Mouse (Mus musculus) left cerebral cortex, postnatal 14 days (tissue): ENCODE results near the gene Dhrs3. TPM values are rescaled to one million over a fixed set of nuclear protein-coding genes. Genes with fewer than 3 reads are reported as not detected.

Experiments used
- DNase-seq, 2 experiments: peaks; one replicate each; pipeline ENCODE4 v3.0.0; 2021 to 2022; ENCODE audit warnings: low spot score in 2 of 2, mixed read lengths in 1 of 2
- intact Hi-C: fragments of 180-260 bp; cut with DNase I; formaldehyde crosslinking; loops from one replicate; pipeline ENCODE4 v1.15.1; 2025
- total RNA-seq, 2 experiments: library from RNA; stranded (reverse); gene quantifications; 2 replicates each; pipeline ENCODE4 v1.2.3; 2021

Gene Dhrs3
- total RNA-seq, 2 experiments from 2014 or later, result 22.2 TPM

GRCm38 (mm10) chr4:144893561-144894486, 1.2 kb downstream of the Dhrs3 start:
- intact Hi-C loops, result loop anchor here (10.0 kb wide), 1 partner anchor 211 kb away; no protein-coding TSS in a partner anchor
- no peak for DNase-seq

- DNase-seq, result no peak
Observed at GRCm38 (mm10) chr4:144894487-144895210, 2.0 kb downstream of the Dhrs3 start.

DNA sequence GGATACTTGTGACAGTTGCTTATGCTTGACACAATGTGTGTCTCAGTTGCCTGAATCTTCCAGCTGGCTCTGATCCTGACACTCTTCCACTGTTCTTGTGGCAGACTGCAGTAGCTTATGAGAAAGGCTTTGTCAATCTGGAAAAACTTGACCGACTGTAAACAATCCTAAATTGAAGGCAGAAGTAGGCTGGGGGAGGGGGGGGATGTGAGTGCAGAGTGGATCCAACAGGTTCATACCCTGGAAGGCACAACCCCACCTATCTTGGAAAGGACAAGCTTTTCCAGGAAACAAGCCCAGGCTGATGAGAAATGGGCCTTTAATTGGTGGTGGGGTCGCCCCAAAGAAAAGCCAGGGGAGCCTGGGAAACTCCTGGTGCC, 2.6 kb downstream of the Dhrs3 start:
- intact Hi-C loops, result loop anchor here (10.0 kb wide), 1 partner anchor 210 kb away; no protein-coding TSS in a partner anchor
- no peak for DNase-seq

More at GRCm38 (mm10) chr4:144894487-144895210, 2.0 kb downstream of the Dhrs3 start:
- intact Hi-C loops, result loop anchor here (10.0 kb wide), 1 partner anchor 210 kb away; no protein-coding TSS in a partner anchor

DNA sequence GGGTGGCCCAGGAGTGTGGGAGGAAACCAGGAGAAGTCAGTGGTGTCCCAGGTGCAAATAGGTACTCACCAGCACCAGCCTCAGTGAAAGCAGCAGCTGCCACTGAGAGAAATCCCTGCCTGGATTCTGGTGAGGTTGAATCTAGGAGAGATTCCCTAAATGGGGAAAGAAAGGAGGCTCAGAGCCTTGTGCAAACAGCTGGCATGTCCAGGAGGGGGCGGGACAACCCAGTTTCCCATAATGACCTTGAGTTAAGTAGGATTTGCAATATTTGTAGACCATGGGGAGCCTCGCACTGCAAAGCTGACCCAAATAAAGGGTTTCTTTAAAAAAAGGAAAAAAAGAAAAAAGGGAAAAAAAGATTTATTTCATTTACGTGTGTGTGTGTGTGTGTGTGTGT, 3.7 kb downstream of the Dhrs3 start:
- intact Hi-C loops, result loop anchor here (10.0 kb wide), 1 partner anchor 208 kb away; no protein-coding TSS in a partner anchor
- DNase-seq, result peak in 1 of 2 experiments; percentile 39

GRCm38 (mm10) chr4:144898036-144898649, 5.5 kb downstream of the Dhrs3 start:
- DNase-seq, result no peak
- intact Hi-C loops, result loop anchor here (10.0 kb wide), 1 partner anchor 207 kb away; no protein-coding TSS in a partner anchor

- intact Hi-C loops, result loop anchor here (10.0 kb wide), 1 partner anchor 206 kb away; no protein-coding TSS in a partner anchor
- no peak for DNase-seq
Observed at GRCm38 (mm10) chr4:144898737-144899136, 6.1 kb downstream of the Dhrs3 start.

- no peak for DNase-seq
- intact Hi-C loops, result no loop called here
Observed at GRCm38 (mm10) chr4:144901561-144902111, 9.0 kb downstream of the Dhrs3 start.

DNA sequence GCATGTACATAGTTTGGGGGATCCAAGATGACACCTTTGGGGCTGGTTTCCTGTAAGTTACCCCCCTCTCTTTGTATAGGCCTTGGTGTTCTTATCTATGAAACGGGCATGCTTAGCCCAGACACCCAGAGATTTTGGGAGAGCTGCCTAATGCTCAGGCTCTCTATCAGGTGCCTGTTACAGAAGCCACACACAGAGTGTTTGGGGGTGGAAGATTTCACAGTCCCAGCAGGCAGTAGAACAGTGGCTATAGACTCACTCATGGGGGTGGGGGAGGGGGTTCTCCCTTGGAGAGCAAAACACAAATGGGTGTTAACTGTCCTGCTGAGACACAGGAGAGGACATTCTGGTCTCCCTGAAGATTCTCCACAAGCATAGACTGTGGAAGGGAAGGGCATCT, 10.5 kb downstream of the Dhrs3 start:
- DNase-seq, result no peak
- intact Hi-C loops, result no loop called here

- intact Hi-C loops, result no loop called here
- no peak for DNase-seq
Observed at GRCm38 (mm10) chr4:144903932-144904331, 11.3 kb downstream of the Dhrs3 start.

GRCm38 (mm10) chr4:144905128-144905527, 12.5 kb downstream of the Dhrs3 start:
- no peak for DNase-seq
- intact Hi-C loops, result no loop called here

DNA sequence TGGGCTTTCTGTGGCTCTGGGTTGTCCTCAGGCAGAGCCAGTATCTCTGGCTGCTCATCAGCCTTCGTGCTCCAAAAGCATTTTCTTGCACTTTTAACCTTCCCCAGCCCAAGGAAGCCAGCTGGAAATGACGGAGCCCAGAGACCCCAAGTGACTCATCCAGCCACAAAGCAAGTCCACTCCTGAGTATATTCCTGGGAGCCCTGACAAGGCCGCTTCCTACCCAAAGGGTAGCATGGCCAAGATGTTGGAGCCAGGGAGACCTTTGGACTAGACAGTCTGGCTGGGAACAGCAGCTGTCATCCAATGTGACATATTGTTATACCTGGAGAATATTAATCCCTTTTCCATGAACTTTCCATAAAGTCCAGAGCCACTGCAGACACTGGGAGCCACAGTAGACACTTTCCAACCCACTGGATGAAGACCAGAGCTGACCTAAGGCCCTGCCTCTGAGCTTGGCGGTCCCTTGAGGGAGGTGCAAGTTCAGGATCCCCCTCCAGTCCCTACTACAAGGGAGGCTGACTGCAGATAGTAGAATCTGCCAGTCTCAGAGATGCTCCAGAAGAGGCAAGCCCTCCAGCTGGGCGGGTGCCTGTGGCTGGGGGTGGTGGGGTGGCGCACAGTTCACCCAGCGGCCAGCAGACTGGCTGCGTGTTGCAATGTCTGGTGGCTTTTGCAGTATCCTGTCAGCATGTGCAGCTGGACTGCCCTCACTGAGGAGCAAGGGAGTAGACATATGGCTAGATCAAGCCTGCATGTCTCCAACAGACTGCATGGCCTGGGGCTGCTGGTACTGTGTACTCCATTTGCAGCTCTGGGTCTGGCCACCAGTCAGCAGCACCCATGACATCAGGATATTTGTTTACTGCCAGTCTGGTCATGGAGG, 13.6 kb downstream of the Dhrs3 start:
- no peak for DNase-seq
- intact Hi-C loops, result no loop called here

DNA sequence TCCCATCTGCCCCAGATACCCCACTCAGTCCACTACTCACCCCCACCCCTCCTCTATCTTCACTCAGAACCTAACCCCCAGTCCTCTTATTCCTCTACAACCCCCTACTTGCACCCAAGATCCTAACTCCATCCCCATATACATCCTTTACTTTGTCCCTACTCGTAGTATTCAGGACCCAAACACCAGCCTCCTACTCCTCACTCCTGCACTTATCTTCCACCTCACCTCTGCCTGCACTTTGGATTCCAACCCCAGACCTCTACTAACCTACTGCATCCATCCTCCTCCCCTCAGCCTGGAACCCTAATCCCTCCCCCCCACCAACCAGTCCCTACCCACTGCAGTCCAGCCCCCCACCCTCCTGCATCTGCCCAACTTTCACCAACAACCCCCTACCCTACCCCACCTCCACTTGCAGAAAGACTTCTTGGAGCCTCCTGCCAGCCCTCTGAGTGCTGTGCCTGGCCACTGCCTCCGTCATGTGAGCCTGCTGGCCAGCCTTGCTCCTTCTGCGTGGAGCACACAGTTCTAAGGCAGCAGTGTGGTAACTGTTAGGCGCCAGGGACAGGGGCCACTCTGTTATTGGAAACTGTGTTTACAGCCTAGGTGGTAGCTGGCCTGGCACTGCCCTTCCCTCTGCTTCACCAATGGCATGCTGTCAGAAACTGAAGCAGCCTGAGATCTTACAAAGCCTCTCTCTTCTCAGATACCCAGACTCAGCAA, 14.5 kb downstream of the Dhrs3 start:
- intact Hi-C loops, result no loop called here
- DNase-seq, result no peak

- intact Hi-C loops, result no loop called here
- no peak for DNase-seq
Observed at GRCm38 (mm10) chr4:144908825-144909224, 16.2 kb downstream of the Dhrs3 start.

GRCm38 (mm10) chr4:144910281-144910680, 17.7 kb downstream of the Dhrs3 start:
- DNase-seq, result no peak
- intact Hi-C loops, result no loop called here

DNA sequence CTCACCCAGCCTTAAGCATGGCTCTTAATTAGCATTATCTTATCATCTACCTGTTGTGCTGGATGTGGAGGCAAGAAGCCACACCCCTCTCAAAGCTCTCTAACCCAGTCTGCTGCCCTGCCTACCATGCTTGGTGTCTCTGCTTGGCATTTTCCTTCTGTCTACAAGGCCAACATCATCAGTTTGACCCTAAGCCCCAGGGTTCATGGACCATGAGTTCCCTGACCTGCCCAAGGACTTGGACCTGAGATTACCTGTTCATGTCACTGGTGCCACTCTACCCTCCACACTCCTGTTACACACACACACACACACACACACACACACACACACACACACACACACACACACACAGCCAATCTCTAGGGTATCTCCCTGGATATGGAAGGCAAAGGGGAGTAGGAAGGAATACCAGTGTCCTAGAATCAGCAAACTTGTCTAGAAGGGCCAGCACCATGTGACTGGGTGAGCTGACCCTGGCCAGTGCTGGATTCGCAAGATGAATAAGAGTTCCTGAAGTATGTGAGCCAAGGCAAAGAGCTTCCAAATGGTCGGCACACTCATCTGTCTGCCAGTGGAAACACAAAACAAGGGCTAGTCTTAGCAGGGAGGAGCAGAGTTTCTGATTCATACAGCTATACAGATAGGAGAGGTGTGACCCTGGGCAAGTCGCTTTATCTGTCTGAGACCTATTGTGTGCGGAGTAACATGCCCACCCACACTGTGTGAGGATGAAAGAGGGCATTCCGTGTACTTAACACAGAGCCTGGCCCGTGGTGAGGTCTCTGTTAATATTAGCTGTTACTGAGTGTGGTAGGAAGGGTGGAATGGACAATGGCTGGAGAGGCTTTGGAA, 20.9 kb downstream of the Dhrs3 start:
- intact Hi-C loops, result no loop called here
- DNase-seq, result no peak

GRCm38 (mm10) chr4:144916520-144916919, 23.9 kb downstream of the Dhrs3 start:
- intact Hi-C loops, result no loop called here
- no peak for DNase-seq

GRCm38 (mm10) chr4:144917101-144917500, 24.5 kb downstream of the Dhrs3 start:
- intact Hi-C loops, result no loop called here
- no peak for DNase-seq
